ENCODE assay signal across 8 mouse cellular contexts in the genomic region with DNA sequence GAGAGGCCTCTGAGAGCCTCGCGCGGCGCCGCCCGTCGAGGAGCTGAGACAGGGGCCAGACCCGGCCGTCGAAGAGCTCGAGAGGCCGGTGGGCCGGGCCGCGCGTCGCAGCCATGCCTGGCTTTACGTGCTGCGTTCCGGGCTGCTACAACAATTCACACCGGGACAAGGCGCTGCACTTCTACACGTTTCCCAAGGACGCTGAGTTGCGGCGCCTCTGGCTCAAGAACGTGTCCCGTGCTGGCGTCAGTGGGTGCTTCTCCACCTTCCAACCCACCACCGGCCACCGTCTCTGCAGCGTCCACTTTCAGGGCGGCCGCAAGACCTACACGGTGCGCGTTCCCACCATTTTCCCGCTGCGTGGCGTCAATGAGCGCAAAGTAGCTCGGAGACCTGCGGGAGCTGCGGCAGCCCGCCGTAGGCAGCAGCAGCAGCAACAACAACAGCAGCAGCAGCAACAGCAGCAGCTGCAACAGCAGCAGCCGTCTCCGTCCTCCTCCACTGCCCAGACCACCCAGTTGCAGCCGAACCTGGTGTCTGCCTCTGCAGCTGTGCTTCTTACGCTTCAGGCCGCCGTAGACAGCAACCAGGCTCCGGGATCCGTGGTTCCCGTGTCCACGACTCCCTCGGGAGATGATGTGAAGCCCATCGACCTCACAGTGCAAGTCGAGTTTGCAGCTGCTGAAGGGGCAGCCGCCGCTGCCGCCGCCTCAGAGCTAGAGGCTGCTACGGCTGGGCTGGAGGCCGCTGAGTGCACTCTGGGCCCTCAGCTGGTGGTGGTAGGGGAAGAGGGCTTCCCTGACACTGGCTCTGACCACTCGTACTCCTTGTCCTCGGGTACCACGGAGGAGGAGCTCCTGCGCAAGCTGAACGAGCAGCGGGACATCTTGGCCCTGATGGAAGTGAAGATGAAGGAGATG. TPM values are rescaled to one million over a fixed set of nuclear protein-coding genes. Genes with fewer than 3 reads are reported as not detected.
DNase-seq lines count a peak whose midpoint lies in the region; ATAC-seq lines count a peak whose summit lies in the region.

No protein-coding gene starts in this region.

- peak overlapping the region; percentile 87 for H3K9ac ChIP-seq in liver, embryonic 16.5 days (ENCODE audit: low read depth, low read length)

- H3K4me1 ChIP-seq in embryonic facial prominence, embryonic 10.5 days = peaks cover 59% of the 10 kb centered on the region
- H3K4me1 ChIP-seq in liver, embryonic 16.5 days (ENCODE audit: control insufficient read depth, low read depth, low read length) = peaks cover 52% of the 10 kb centered on the region

- no peaks in the 10 kb centered on the region for H3K9me3 ChIP-seq in embryonic facial prominence, embryonic 10.5 days
- no peaks in the 10 kb centered on the region for H3K9me3 ChIP-seq in liver, embryonic 16.5 days (replicated peaks; ENCODE audit: control insufficient read depth, low read length)

- H3K27me3 ChIP-seq in embryonic facial prominence, embryonic 10.5 days (replicated peaks; ENCODE audit: low read depth, poor library complexity, severe bottlenecking) = no peaks in the 10 kb centered on the region
- H3K27me3 ChIP-seq in liver, embryonic 16.5 days (ENCODE audit: control insufficient read depth, insufficient read depth, low read depth, low read length) = no peaks in the 10 kb centered on the region

- peak; percentile 24 for ATAC-seq in liver, embryonic 16.5 days (ENCODE audit: low read depth)

- H3K4me2 ChIP-seq in liver, embryonic 16.5 days (ENCODE audit: low read depth, low read length) = peak overlapping the region; percentile 94

- peak; percentile 58 for DNase-seq in urinary bladder, adult 2 months (ENCODE audit: low spot score)
- DNase-seq in urinary bladder, postnatal 25 days (ENCODE audit: low spot score) = no peak
- DNase-seq in embryonic facial prominence, embryonic 10.5 days (ENCODE audit: low spot score) = peak; percentile 69
- DNase-seq in heart, adult 9 months (ENCODE audit: low spot score in 2 of 2) = peak; percentile 37 to 50
- peak; percentile 68 for DNase-seq in kidney, postnatal 10 days
- DNase-seq in retina, postnatal 1 day = peak; percentile 25
- DNase-seq in urinary bladder, postnatal 10 days (ENCODE audit: low spot score) = peak; percentile 21

- H3K27ac ChIP-seq in embryonic facial prominence, embryonic 10.5 days (replicated peaks) = peak overlapping the region; percentile 95
- peak overlapping the region; percentile 86 for H3K27ac ChIP-seq in liver, embryonic 16.5 days (ENCODE audit: low read length)

- WGBS in embryonic facial prominence, embryonic 10.5 days = under 1% methylated on average over 71 of the region's 71 CpGs
- WGBS in liver, embryonic 16.5 days (ENCODE audit: insufficient replicate concordance) = under 1% methylated on average over 71 of the region's 71 CpGs

- peak overlapping the region; percentile 84 for H3K4me3 ChIP-seq in embryonic facial prominence, embryonic 10.5 days
- H3K4me3 ChIP-seq in liver, embryonic 16.5 days (ENCODE audit: low read depth, low read length) = peak overlapping the region; percentile 79

- peaks cover 20% of the 10 kb centered on the region for H3K36me3 ChIP-seq in embryonic facial prominence, embryonic 10.5 days (replicated peaks)
- peaks cover 2% of the 10 kb centered on the region; the same call in 1 of the 2 replicates for H3K36me3 ChIP-seq in liver, embryonic 16.5 days (ENCODE audit: control insufficient read depth, insufficient read depth)

RNA-seq across cellular contexts. Expression of gene Thap11, which starts 0.6 kb away (rescaled TPM):
- 42.2 and 44.4 TPM in 2 replicates for polyA plus RNA-seq in urinary bladder, adult 2 months (2012; rRNA removed)
- 82.1 and 83.0 TPM in 2 replicates for polyA plus RNA-seq in embryonic facial prominence, embryonic 10.5 days (2016; fragmentation: Nextera tagmentation; extraction: Ambion mirVana)
- polyA plus RNA-seq in liver, embryonic 16.5 days (2015; fragmentation: Nextera tagmentation; extraction: Ambion mirVana) = 25.4 and 26.4 TPM in 2 replicates

RNA-seq across cellular contexts. Expression of gene Cenpt, which starts 2.4 kb away (rescaled TPM):
- polyA plus RNA-seq in urinary bladder, adult 2 months (2012; rRNA removed) = 14.5 and 21.2 TPM in 2 replicates
- 49.6 and 51.2 TPM in 2 replicates for polyA plus RNA-seq in embryonic facial prominence, embryonic 10.5 days (2016; fragmentation: Nextera tagmentation; extraction: Ambion mirVana)
- 19.1 and 20.5 TPM in 2 replicates for polyA plus RNA-seq in liver, embryonic 16.5 days (2015; fragmentation: Nextera tagmentation; extraction: Ambion mirVana)

RNA-seq across cellular contexts. Expression of gene Nutf2, which starts 4.9 kb away (rescaled TPM):
- polyA plus RNA-seq in urinary bladder, adult 2 months (2012; rRNA removed) = 79.8 and 95.3 TPM in 2 replicates
- 394 and 398 TPM in 2 replicates for polyA plus RNA-seq in embryonic facial prominence, embryonic 10.5 days (2016; fragmentation: Nextera tagmentation; extraction: Ambion mirVana)
- polyA plus RNA-seq in liver, embryonic 16.5 days (2015; fragmentation: Nextera tagmentation; extraction: Ambion mirVana) = 88.9 and 95.7 TPM in 2 replicates

RNA-seq across cellular contexts. Expression of gene Edc4, which starts 25.2 kb away (rescaled TPM):
- 38.1 and 44.6 TPM in 2 replicates for polyA plus RNA-seq in urinary bladder, adult 2 months (2012; rRNA removed)
- 69.8 and 78.4 TPM in 2 replicates for polyA plus RNA-seq in embryonic facial prominence, embryonic 10.5 days (2016; fragmentation: Nextera tagmentation; extraction: Ambion mirVana)
- 15.9 and 17.4 TPM in 2 replicates for polyA plus RNA-seq in liver, embryonic 16.5 days (2015; fragmentation: Nextera tagmentation; extraction: Ambion mirVana)

RNA-seq across cellular contexts. Expression of gene Tsnaxip1, which starts 28.0 kb away (rescaled TPM):
- not detected in 2 replicates for polyA plus RNA-seq in urinary bladder, adult 2 months (2012; rRNA removed)
- 0.19 and 0.40 TPM in 2 replicates for polyA plus RNA-seq in embryonic facial prominence, embryonic 10.5 days (2016; fragmentation: Nextera tagmentation; extraction: Ambion mirVana)
- polyA plus RNA-seq in liver, embryonic 16.5 days (2015; fragmentation: Nextera tagmentation; extraction: Ambion mirVana) = 0.07 TPM in 2 replicates
